Mouse (Mus musculus): ENCODE data around the gene Bche. TPM values are rescaled to one million over a fixed set of nuclear protein-coding genes. Genes with fewer than 3 reads are reported as not detected.

Gene Bche
- polyA plus RNA-seq, 1 experiment, result 0.01 TPM

- Histone ChIP-seq H3K27me3 (ENCODE audit: control insufficient read depth, insufficient read depth, insufficient read length) (no peaks in the 10 kb centered on the region), H3K36me3 (ENCODE audit: control insufficient read depth, insufficient read depth) (no peaks in the 10 kb centered on the region), H3ac (ENCODE audit: control insufficient read depth, insufficient read length) (no peak overlapping the region), H3K4me2 (ENCODE audit: low read depth) (no peak overlapping the region), H3K79me2 (ENCODE audit: control insufficient read depth, insufficient read depth) (no peaks in the 10 kb centered on the region), H3K4me3 (no peak overlapping the region)
- TF ChIP-seq SRF (IDR thresholded peaks at IDR 0.05; ENCODE audit: control insufficient read depth, insufficient read length, low read depth), result no peak
- no peak for TF ChIP-seq USF1 (IDR thresholded peaks at IDR 0.05; ENCODE audit: low read depth)
- TF ChIP-seq POLR2A (IDR thresholded peaks at IDR 0.05; ENCODE audit: insufficient read length, low read depth), result no peak
- no peak for TF ChIP-seq TCF3 (IDR thresholded peaks at IDR 0.05; ENCODE audit: insufficient read length, low read depth)
- TF ChIP-seq POLR2AphosphoS2 (IDR thresholded peaks at IDR 0.05; ENCODE audit: insufficient read length, low read depth), result no peak
- TF ChIP-seq E2F4 (IDR thresholded peaks at IDR 0.05; ENCODE audit: insufficient read depth), result no peak
- TF ChIP-seq TCF12 (IDR thresholded peaks at IDR 0.05; ENCODE audit: insufficient read depth, poor library complexity, severe bottlenecking), result no peak
- TF ChIP-seq REST (IDR thresholded peaks at IDR 0.05; ENCODE audit: insufficient read depth, insufficient read length), result no peak
Measured at GRCm38 (mm10) chr3:73706544-73706943, 1.7 kb downstream of the Bche start.

- Histone ChIP-seq H3K79me2 (ENCODE audit: control insufficient read depth, insufficient read depth) (no peaks in the 10 kb centered on the region), H3K4me2 (ENCODE audit: low read depth) (no peak overlapping the region)
- TF ChIP-seq REST (IDR thresholded peaks at IDR 0.05; ENCODE audit: insufficient read depth, insufficient read length) (no peak), MAX (IDR thresholded peaks at IDR 0.05; ENCODE audit: low read depth) (no peak), USF1 (IDR thresholded peaks at IDR 0.05; ENCODE audit: low read depth) (no peak), MYOG (IDR thresholded peaks at IDR 0.05; ENCODE audit: control insufficient read depth in 1 of 3, insufficient read depth in 1 of 3, insufficient read length in 2 of 3, low read depth in 2 of 3) (no peak), SRF (IDR thresholded peaks at IDR 0.05; ENCODE audit: control insufficient read depth, insufficient read length, low read depth) (no peak), TCF3 (IDR thresholded peaks at IDR 0.05; ENCODE audit: insufficient read length, low read depth) (no peak), POLR2A (IDR thresholded peaks at IDR 0.05; ENCODE audit: insufficient read length, low read depth) (no peak), TCF12 (IDR thresholded peaks at IDR 0.05; ENCODE audit: insufficient read depth, poor library complexity, severe bottlenecking) (no peak), CEBPB (IDR thresholded peaks at IDR 0.05; ENCODE audit: insufficient read depth, poor library complexity, severe bottlenecking) (no peak)
Measured at GRCm38 (mm10) chr3:73698889-73699288, 9.3 kb downstream of the Bche start.

DNA sequence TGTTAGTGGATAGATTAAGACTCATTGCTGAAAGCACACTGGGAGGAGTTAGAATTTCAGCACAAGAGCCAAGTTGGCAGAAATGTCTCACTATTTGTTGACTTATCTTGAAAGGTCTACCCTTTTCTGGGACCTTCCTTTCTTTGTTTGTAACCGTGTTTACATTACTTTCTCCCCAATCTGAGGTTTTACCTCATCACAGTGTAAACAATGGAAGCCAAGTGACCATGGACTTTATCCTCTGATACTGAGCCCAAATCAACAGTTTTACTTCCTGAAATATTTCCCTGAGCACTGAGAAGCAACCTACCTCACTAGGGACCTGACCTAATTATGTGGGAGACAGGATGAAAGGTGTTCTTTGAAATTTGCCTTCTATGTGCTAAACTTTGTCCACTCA, 34.9 kb downstream of the Bche start:
- TF ChIP-seq USF1 (IDR thresholded peaks at IDR 0.05; ENCODE audit: low read depth) (no peak), TCF3 (IDR thresholded peaks at IDR 0.05; ENCODE audit: insufficient read length, low read depth) (no peak), SRF (IDR thresholded peaks at IDR 0.05; ENCODE audit: control insufficient read depth, insufficient read length, low read depth) (no peak), POLR2AphosphoS2 (IDR thresholded peaks at IDR 0.05; ENCODE audit: insufficient read length, low read depth) (no peak), MYOG (IDR thresholded peaks at IDR 0.05; ENCODE audit: control insufficient read depth in 1 of 3, insufficient read depth in 1 of 3, insufficient read length in 2 of 3, low read depth in 2 of 3) (no peak), MYOD1 (IDR thresholded peaks at IDR 0.05; ENCODE audit: control insufficient read depth in 1 of 3, insufficient read length in 2 of 3, low read depth in 2 of 3) (no peak), CEBPB (IDR thresholded peaks at IDR 0.05; ENCODE audit: insufficient read depth, poor library complexity, severe bottlenecking) (no peak), POLR2A (IDR thresholded peaks at IDR 0.05; ENCODE audit: insufficient read length, low read depth) (no peak), TCF12 (IDR thresholded peaks at IDR 0.05; ENCODE audit: insufficient read depth, poor library complexity, severe bottlenecking) (no peak), E2F4 (IDR thresholded peaks at IDR 0.05; ENCODE audit: insufficient read depth) (no peak), MAX (IDR thresholded peaks at IDR 0.05; ENCODE audit: low read depth) (no peak), REST (IDR thresholded peaks at IDR 0.05; ENCODE audit: insufficient read depth, insufficient read length) (no peak)
- no peak overlapping the region for H3ac ChIP-seq (ENCODE audit: control insufficient read depth, insufficient read length)
- no peaks in the 10 kb centered on the region for H3K27me3 ChIP-seq (ENCODE audit: control insufficient read depth, insufficient read depth, insufficient read length)
- no peak overlapping the region for H3K4me3 ChIP-seq
- no peak overlapping the region for H3K4me2 ChIP-seq (ENCODE audit: low read depth)
- no peaks in the 10 kb centered on the region for H3K79me2 ChIP-seq (ENCODE audit: control insufficient read depth, insufficient read depth)
- no peaks in the 10 kb centered on the region for H3K36me3 ChIP-seq (ENCODE audit: control insufficient read depth, insufficient read depth)

More at GRCm38 (mm10) chr3:73698889-73699288, 9.3 kb downstream of the Bche start:
- H3K27me3 ChIP-seq (ENCODE audit: control insufficient read depth, insufficient read depth, insufficient read length), result no peaks in the 10 kb centered on the region
- no peak overlapping the region for H3ac ChIP-seq (ENCODE audit: control insufficient read depth, insufficient read length)
- H3K36me3 ChIP-seq (ENCODE audit: control insufficient read depth, insufficient read depth), result no peaks in the 10 kb centered on the region
- H3K4me3 ChIP-seq, result no peak overlapping the region

DNA sequence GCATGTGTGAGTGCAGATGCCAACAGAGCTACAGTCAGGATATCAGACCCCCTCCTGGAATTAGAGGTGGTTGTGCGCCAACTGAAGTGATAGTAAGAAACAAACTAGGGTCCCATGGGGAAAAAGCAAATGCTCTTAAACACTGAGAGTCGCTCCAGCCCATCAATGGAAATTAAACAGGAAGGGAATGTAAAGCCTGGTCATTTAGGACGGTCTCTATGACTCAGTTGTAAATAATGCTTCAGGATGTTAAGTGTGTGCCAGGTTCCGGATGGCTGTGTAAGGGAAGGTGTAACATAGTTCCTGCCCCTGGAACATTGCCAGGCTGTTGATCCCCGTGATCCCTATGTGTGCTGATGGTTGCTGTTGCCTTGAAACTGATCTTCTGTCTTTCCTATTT, 40.0 kb downstream of the Bche start:
- H3K4me2 ChIP-seq (ENCODE audit: low read depth), result no peak overlapping the region
- no peaks in the 10 kb centered on the region for H3K27me3 ChIP-seq (ENCODE audit: control insufficient read depth, insufficient read depth, insufficient read length)
- no peaks in the 10 kb centered on the region for H3K36me3 ChIP-seq (ENCODE audit: control insufficient read depth, insufficient read depth)
- no peaks in the 10 kb centered on the region for H3K79me2 ChIP-seq (ENCODE audit: control insufficient read depth, insufficient read depth)
- H3K4me3 ChIP-seq, result no peak overlapping the region
- H3ac ChIP-seq (ENCODE audit: control insufficient read depth, insufficient read length), result no peak overlapping the region
- TF ChIP-seq REST (IDR thresholded peaks at IDR 0.05; ENCODE audit: insufficient read depth, insufficient read length) (no peak), MAX (IDR thresholded peaks at IDR 0.05; ENCODE audit: low read depth) (no peak), MYOG (IDR thresholded peaks at IDR 0.05; ENCODE audit: control insufficient read depth in 1 of 3, insufficient read depth in 1 of 3, insufficient read length in 2 of 3, low read depth in 2 of 3) (no peak), TCF3 (IDR thresholded peaks at IDR 0.05; ENCODE audit: insufficient read length, low read depth) (no peak), SRF (IDR thresholded peaks at IDR 0.05; ENCODE audit: control insufficient read depth, insufficient read length, low read depth) (no peak), USF1 (IDR thresholded peaks at IDR 0.05; ENCODE audit: low read depth) (no peak), TCF12 (IDR thresholded peaks at IDR 0.05; ENCODE audit: insufficient read depth, poor library complexity, severe bottlenecking) (no peak), MYOD1 (IDR thresholded peaks at IDR 0.05; ENCODE audit: control insufficient read depth in 1 of 3, insufficient read length in 2 of 3, low read depth in 2 of 3) (no peak), CEBPB (IDR thresholded peaks at IDR 0.05; ENCODE audit: insufficient read depth, poor library complexity, severe bottlenecking) (no peak), POLR2AphosphoS2 (IDR thresholded peaks at IDR 0.05; ENCODE audit: insufficient read length, low read depth) (no peak), E2F4 (IDR thresholded peaks at IDR 0.05; ENCODE audit: insufficient read depth) (no peak), POLR2A (IDR thresholded peaks at IDR 0.05; ENCODE audit: insufficient read length, low read depth) (no peak)
